Comparison of ENCODE assay signal across 20 mouse cellular contexts in genomic region chr3:154811833-154812232, GRCm38 (mm10).
"Had no signal": no experiment of that assay in that cellular context is flagged by ENCODE, and none has a peak within 500 bp of the region (broad histone marks: within the 10 kb centered on the region; RNA-seq: fewer than 3 reads in every experiment).

No protein-coding gene starts in this region.

- H3K27me3 ChIP-seq: liver, embryonic 15.5 days; lung, embryonic 15.5 days; neural tube, embryonic 13.5 days had no signal

- H3K4me3 ChIP-seq: limb, embryonic 10.5 days; limb, embryonic 13.5 days; liver, embryonic 12.5 days; liver, embryonic 15.5 days; lung, embryonic 15.5 days; neural tube, embryonic 13.5 days had no signal

- ATAC-seq: intestine, embryonic 16.5 days; liver, embryonic 12.5 days had no signal

- H3K36me3 ChIP-seq: limb, embryonic 10.5 days; limb, embryonic 13.5 days; liver, embryonic 12.5 days; liver, embryonic 15.5 days; lung, embryonic 15.5 days; neural tube, embryonic 13.5 days had no signal

- H3K9ac ChIP-seq: limb, embryonic 13.5 days; liver, embryonic 12.5 days; liver, embryonic 15.5 days; lung, embryonic 15.5 days had no signal

- DNase-seq: kidney, adult 18-20 months; kidney, adult 9 months; kidney, postnatal 14 days; kidney, postnatal 4 days; liver; lung, adult 18-20 months; lung, postnatal 10 days; lung, postnatal 36 days; right cerebral cortex, postnatal 4 days; thymus, adult 2 months; thymus, postnatal 14 days; thymus, postnatal 4 days had no signal

- H3K27ac ChIP-seq: limb, embryonic 10.5 days; limb, embryonic 13.5 days; liver, embryonic 12.5 days; liver, embryonic 15.5 days; lung, embryonic 15.5 days; stomach, postnatal 0 days had no signal

- H3K4me1 ChIP-seq: liver, embryonic 12.5 days; liver, embryonic 15.5 days; lung, embryonic 15.5 days had no signal

- H3K9me3 ChIP-seq: limb, embryonic 10.5 days; limb, embryonic 13.5 days; liver, embryonic 12.5 days; liver, embryonic 15.5 days; lung, embryonic 15.5 days; neural tube, embryonic 13.5 days had no signal

- H3K4me2 ChIP-seq: limb, embryonic 13.5 days; liver, embryonic 12.5 days; liver, embryonic 15.5 days; lung, embryonic 15.5 days; neural tube, embryonic 13.5 days had no signal
